Mouse (Mus musculus) embryo, embryonic 11 days (tissue): ENCODE measurements at regions not wholly inside any gene's neighbourhood (a gene's known extent, or its start where the extent isn't known, plus 50 kb on each side); places are given as distances from the start of the nearest gene placed in this dataset.
A peak's percentile ranks its signal among the peaks of the same experiment; 100 is the strongest.

Source experiments
- DNase-seq: peaks from one replicate; pipeline ENCODE4 v3.0.0-alpha.2; 2015

GRCm38 (mm10) chr1:81516575-81517210, 439.9 kb downstream of the Nyap2 start:
- DNase-seq = peak; percentile 65

GRCm38 (mm10) chr1:81520420-81521273, 443.9 kb downstream of the Nyap2 start:
- DNase-seq = peak; percentile 56

GRCm38 (mm10) chr1:81522929-81523328, 446.2 kb downstream of the Nyap2 start:
- peak; percentile 27 for DNase-seq

GRCm38 (mm10) chr1:81525821-81526220, 449.1 kb downstream of the Nyap2 start:
- DNase-seq = no peak

GRCm38 (mm10) chr1:81537836-81538235, 461.1 kb downstream of the Nyap2 start:
- DNase-seq = no peak

GRCm38 (mm10) chr1:81539591-81540311, 463.0 kb downstream of the Nyap2 start:
- no peak for DNase-seq

GRCm38 (mm10) chr1:81548906-81549305, 472.2 kb downstream of the Nyap2 start:
- peak; percentile 55 for DNase-seq

GRCm38 (mm10) chr1:81549706-81550105, 473.0 kb downstream of the Nyap2 start:
- no peak for DNase-seq

- DNase-seq = no peak
Observed at GRCm38 (mm10) chr1:81552731-81553130, 476.0 kb downstream of the Nyap2 start.

- no peak for DNase-seq
Observed at GRCm38 (mm10) chr1:81576965-81577664, 500.4 kb downstream of the Nyap2 start.

GRCm38 (mm10) chr1:81577665-81578201, 501.0 kb downstream of the Nyap2 start:
- DNase-seq = peak; percentile 36

GRCm38 (mm10) chr1:81581208-81581607, 504.5 kb downstream of the Nyap2 start:
- no peak for DNase-seq

GRCm38 (mm10) chr1:81587780-81588307, 511.1 kb downstream of the Nyap2 start:
- DNase-seq = peak; percentile 28

- DNase-seq = no peak
Observed at GRCm38 (mm10) chr1:81591623-81592022, 514.9 kb downstream of the Nyap2 start.

- peak; percentile 89 for DNase-seq
Observed at GRCm38 (mm10) chr1:81593280-81594182, 516.8 kb downstream of the Nyap2 start.

GRCm38 (mm10) chr1:81594183-81594515, 517.4 kb downstream of the Nyap2 start:
- DNase-seq = peak; percentile 28

GRCm38 (mm10) chr1:81594606-81595005, 517.9 kb downstream of the Nyap2 start:
- DNase-seq = no peak

- DNase-seq = peak; percentile 78
Observed at GRCm38 (mm10) chr1:81608772-81609171, 532.0 kb downstream of the Nyap2 start.

GRCm38 (mm10) chr1:81618880-81619279, 542.1 kb downstream of the Nyap2 start:
- no peak for DNase-seq

- no peak for DNase-seq
Observed at GRCm38 (mm10) chr1:81624141-81624540, 547.4 kb downstream of the Nyap2 start.

- DNase-seq = no peak
Observed at GRCm38 (mm10) chr1:81632704-81633103, 556.0 kb downstream of the Nyap2 start.
